Mouse (Mus musculus): ENCODE results near the gene Top2a.

DNA sequence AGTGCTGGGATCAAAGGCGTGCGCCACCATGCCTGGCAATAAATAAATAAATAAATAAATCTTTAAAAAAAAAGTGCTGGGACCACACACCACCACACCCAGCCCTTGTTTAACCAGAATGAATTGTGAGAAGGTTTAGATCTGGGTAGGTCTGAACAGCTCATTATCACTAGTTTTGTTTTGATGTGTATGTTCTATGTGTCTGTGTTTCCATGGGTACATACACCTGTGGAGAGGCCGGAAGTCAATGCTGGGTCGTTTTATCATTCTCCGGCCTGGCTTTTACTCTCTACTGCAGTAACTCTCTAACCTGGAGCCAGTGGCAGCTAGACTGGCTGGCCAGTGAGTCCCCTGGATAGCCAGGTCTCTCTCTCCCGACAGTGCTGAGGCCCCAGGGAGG, 33.1 kb downstream of the Top2a start:
- TF ChIP-seq CTCF (IDR thresholded peaks at IDR 0.05; ENCODE audit: low read depth, low read length): no peak
- TF ChIP-seq POLR2A (IDR thresholded peaks at IDR 0.05; ENCODE audit: insufficient read depth, low read length): no peak
- TF ChIP-seq EP300 (IDR thresholded peaks at IDR 0.05; ENCODE audit: insufficient read depth, low read depth, low read length): no peak

All from ES-Bruce4 (cell line).